Mouse (Mus musculus) stomach, embryonic 15.5 days (tissue): ENCODE data around the gene Ctdsp2. TPM values are rescaled to one million over a fixed set of nuclear protein-coding genes. Genes with fewer than 3 reads are reported as not detected.

Source experiments
- ATAC-seq: fragments of 200-750 bp; cut with Nextera tagmentation; 2 replicates; pipeline ENCODE4 v1.8.0; 2017; ENCODE audit warnings: low read depth, moderate number of reproducible peaks, moderate TSS enrichment; ENCODE audit not compliant: insufficient read depth, low FRiP score
- H3K27ac ChIP-seq: fragments of 300-500 bp; sonication (generic); 2 replicates; pipeline ENCODE4 v1.5.1; 2015; ENCODE audit warnings: mild to moderate bottlenecking, inconsistent platforms
- H3K27me3 ChIP-seq: fragments of 300-500 bp; sonication (generic); replicated peaks from 2 replicates; pipeline ENCODE4 v1.6.1; 2015; ENCODE audit warnings: inconsistent platforms
- H3K36me3 ChIP-seq: fragments of 300-500 bp; sonication (generic); 2 replicates; pipeline ENCODE4 v1.6.1; 2015; ENCODE audit warnings: inconsistent platforms
- H3K4me1 ChIP-seq: fragments of 300-500 bp; sonication (generic); 2 replicates; pipeline ENCODE4 v1.6.1; 2015; ENCODE audit warnings: inconsistent platforms
- H3K4me2 ChIP-seq: fragments of 300-500 bp; sonication (generic); 2 replicates; pipeline ENCODE4 v1.6.1; 2015; ENCODE audit warnings: mild to moderate bottlenecking, inconsistent platforms
- H3K4me3 ChIP-seq: fragments of 300-500 bp; sonication (generic); replicated peaks from 2 replicates; pipeline ENCODE4 v1.5.1; 2015; ENCODE audit warnings: inconsistent platforms
- H3K9ac ChIP-seq: fragments of 300-500 bp; sonication (generic); 2 replicates; pipeline ENCODE4 v1.6.1; 2015; ENCODE audit warnings: inconsistent platforms
- H3K9me3 ChIP-seq: fragments of 300-500 bp; sonication (generic); 2 replicates; pipeline ENCODE4 v1.6.1; 2016; ENCODE audit warnings: inconsistent platforms
- WGBS: fragments of 180-500 bp; shearing (Covaris S2); methylation state at CpG from one replicate; pipeline ENCODE4 v1.1.7; 2015; 5-methylcytosine and 5-hydroxymethylcytosine counted together
- polyA plus RNA-seq: library from polyadenylated mRNA; unstranded; fragments of >200 nt; fragmentation: Nextera tagmentation; extraction: Ambion mirVana; gene quantifications from 2 replicates; pipeline ENCODE4 v1.2.1, GENCODE M21; 2015

Gene Ctdsp2
- polyA plus RNA-seq, 1 experiment from 2014 or later: 57.0 TPM

- H3K4me2 ChIP-seq: no peak within 1 kb of the TSS
- 80% methylated on average over 5 of the region's 5 CpGs for WGBS
- H3K4me3 ChIP-seq: no peak within 1 kb of the TSS
- H3K27ac ChIP-seq: peak within 1 kb of the TSS; percentile 35; the same call in 1 of the 2 replicates
- no peaks in the 10 kb centered on the region for H3K27me3 ChIP-seq
- no peak for ATAC-seq
- H3K9me3 ChIP-seq: no peaks in the 10 kb centered on the region
- H3K4me1 ChIP-seq: 0 out of 2 replicates have a peak, but pooled peaks cover 2% of the 10 kb centered on the region
- peaks cover 25% of the 10 kb centered on the region for H3K36me3 ChIP-seq
- no peak within 1 kb of the TSS for H3K9ac ChIP-seq
Measured at GRCm38 (mm10) chr10:127000529-127000928, 22.0 kb downstream of the Ctdsp2 start, which contains the start of gene Avil. Gene Avil (plus strand): TSS chr10:127000709.

- ATAC-seq: peak; percentile 33; the same call in 1 of the 2 replicates
- no peak overlapping the region for H3K9ac ChIP-seq
- H3K27me3 ChIP-seq: no peaks in the 10 kb centered on the region
- no peaks in the 10 kb centered on the region for H3K9me3 ChIP-seq
- H3K4me2 ChIP-seq: no peak overlapping the region
- H3K36me3 ChIP-seq: peaks cover 21% of the 10 kb centered on the region
- peak overlapping the region; percentile 35; the same call in 1 of the 2 replicates for H3K27ac ChIP-seq
- 0 out of 2 replicates have a peak, but pooled peaks cover 2% of the 10 kb centered on the region for H3K4me1 ChIP-seq
- WGBS: 68% methylated on average over 9 of the region's 9 CpGs
- H3K4me3 ChIP-seq: no peak overlapping the region
Measured at GRCm38 (mm10) chr10:127001297-127001696, 22.8 kb downstream of the Ctdsp2 start.

- Histone ChIP-seq H3K4me3 (no peak overlapping the region), H3K36me3 (peaks cover 21% of the 10 kb centered on the region), H3K27me3 (no peaks in the 10 kb centered on the region), H3K9ac (no peak overlapping the region), H3K4me2 (no peak overlapping the region), H3K27ac (no peak overlapping the region), H3K4me1 (0 out of 2 replicates have a peak, but pooled peaks cover 2% of the 10 kb centered on the region), H3K9me3 (no peaks in the 10 kb centered on the region)
- ATAC-seq: no peak
- 52% methylated on average over 1 of the region's 1 CpGs for WGBS
Measured at GRCm38 (mm10) chr10:127002056-127002455, 23.5 kb downstream of the Ctdsp2 start.

- Histone ChIP-seq H3K9me3 (no peaks in the 10 kb centered on the region), H3K36me3 (peaks cover 14% of the 10 kb centered on the region), H3K4me2 (no peak overlapping the region), H3K27ac (no peak overlapping the region), H3K4me3 (no peak overlapping the region), H3K9ac (no peak overlapping the region), H3K27me3 (no peaks in the 10 kb centered on the region), H3K4me1 (0 out of 2 replicates have a peak, but pooled peaks cover 2% of the 10 kb centered on the region)
- whole genome bisulfite sequencing: 84% methylated on average over 5 of the region's 5 CpGs
- no peak for ATAC-seq
Measured at GRCm38 (mm10) chr10:127002765-127003164, 24.2 kb downstream of the Ctdsp2 start.

GRCm38 (mm10) chr10:127003334-127003733 is 24.8 kb downstream of the Ctdsp2 start:
- no peaks in the 10 kb centered on the region for H3K9me3 ChIP-seq
- H3K4me2 ChIP-seq: no peak overlapping the region
- H3K36me3 ChIP-seq: peaks cover 8% of the 10 kb centered on the region; the same call in 1 of the 2 replicates
- WGBS: 84% methylated on average over 8 of the region's 8 CpGs
- no peak overlapping the region for H3K9ac ChIP-seq
- no peak for ATAC-seq
- H3K4me1 ChIP-seq: 0 out of 2 replicates have a peak, but pooled peaks cover 2% of the 10 kb centered on the region
- H3K27ac ChIP-seq: no peak overlapping the region
- H3K27me3 ChIP-seq: no peaks in the 10 kb centered on the region
- no peak overlapping the region for H3K4me3 ChIP-seq

DNA sequence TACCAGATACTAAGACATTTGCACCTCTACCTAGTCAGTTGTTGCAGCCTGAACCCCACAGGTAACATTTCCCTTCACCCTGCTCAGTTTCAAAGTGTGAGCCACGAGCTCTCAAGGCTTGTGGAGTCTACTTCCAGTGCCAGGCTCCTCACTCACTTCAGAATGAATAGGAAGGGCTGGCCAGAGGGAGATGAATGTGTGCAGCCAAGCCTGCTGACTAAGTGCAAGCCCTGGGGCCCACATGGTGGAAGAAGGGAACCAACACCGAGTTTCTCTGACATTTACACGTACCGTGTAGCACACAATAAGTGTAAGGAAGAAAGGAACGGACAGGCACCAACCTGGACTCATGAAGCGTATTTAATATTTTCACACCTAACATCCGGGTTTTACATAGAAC is 25.3 kb downstream of the Ctdsp2 start:
- ATAC-seq: no peak
- H3K9me3 ChIP-seq: no peaks in the 10 kb centered on the region
- H3K4me1 ChIP-seq: 0 out of 2 replicates have a peak, but pooled peaks cover 2% of the 10 kb centered on the region
- H3K36me3 ChIP-seq: peaks cover 5% of the 10 kb centered on the region; the same call in 1 of the 2 replicates
- H3K27me3 ChIP-seq: no peaks in the 10 kb centered on the region
- H3K4me3 ChIP-seq: no peak overlapping the region
- no peak overlapping the region for H3K4me2 ChIP-seq
- 78% methylated on average over 7 of the region's 7 CpGs for WGBS
- H3K27ac ChIP-seq: no peak overlapping the region
- H3K9ac ChIP-seq: no peak overlapping the region

DNA sequence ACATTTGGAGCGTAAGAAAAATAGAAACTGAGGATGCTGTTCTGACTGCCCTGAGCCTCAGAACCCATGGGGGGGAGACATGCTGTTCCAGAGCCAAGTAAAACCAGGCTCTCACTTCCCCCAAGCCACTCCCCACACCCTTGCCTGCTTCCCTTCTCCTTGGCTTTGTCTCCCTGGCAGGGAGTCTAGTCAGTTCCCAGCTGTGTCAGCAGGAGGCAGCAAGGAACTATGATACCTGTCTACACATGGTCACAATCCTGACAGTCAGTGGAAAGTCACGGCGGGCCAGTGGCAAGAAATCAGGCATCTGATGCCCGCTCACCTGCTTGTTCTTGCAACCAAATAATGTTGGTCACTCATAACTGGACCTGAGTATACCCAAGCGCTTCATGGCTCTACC is 38.0 kb downstream of the Ctdsp2 start:
- Histone ChIP-seq H3K27me3 (no peaks in the 10 kb centered on the region), H3K9me3 (no peaks in the 10 kb centered on the region), H3K36me3 (no peaks in the 10 kb centered on the region), H3K4me3 (no peak overlapping the region), H3K4me1 (no peaks in the 10 kb centered on the region), H3K9ac (no peak overlapping the region), H3K4me2 (no peak overlapping the region), H3K27ac (no peak overlapping the region)
- ATAC-seq: peak; percentile 63; the same call in 1 of the 2 replicates
- 63% methylated on average over 5 of the region's 5 CpGs for WGBS

- H3K9me3 ChIP-seq: no peaks in the 10 kb centered on the region
- H3K9ac ChIP-seq: no peak overlapping the region
- H3K27me3 ChIP-seq: no peaks in the 10 kb centered on the region
- H3K4me3 ChIP-seq: no peak overlapping the region
- no peak overlapping the region for H3K27ac ChIP-seq
- 0 out of 2 replicates have a peak, but pooled peaks cover 4% of the 10 kb centered on the region for H3K36me3 ChIP-seq
- WGBS: 17% methylated on average over 1 of the region's 2 CpGs
- no peak overlapping the region for H3K4me2 ChIP-seq
- no peaks in the 10 kb centered on the region for H3K4me1 ChIP-seq
- ATAC-seq: no peak
Measured at GRCm38 (mm10) chr10:127017071-127017470, 38.6 kb downstream of the Ctdsp2 start.

DNA sequence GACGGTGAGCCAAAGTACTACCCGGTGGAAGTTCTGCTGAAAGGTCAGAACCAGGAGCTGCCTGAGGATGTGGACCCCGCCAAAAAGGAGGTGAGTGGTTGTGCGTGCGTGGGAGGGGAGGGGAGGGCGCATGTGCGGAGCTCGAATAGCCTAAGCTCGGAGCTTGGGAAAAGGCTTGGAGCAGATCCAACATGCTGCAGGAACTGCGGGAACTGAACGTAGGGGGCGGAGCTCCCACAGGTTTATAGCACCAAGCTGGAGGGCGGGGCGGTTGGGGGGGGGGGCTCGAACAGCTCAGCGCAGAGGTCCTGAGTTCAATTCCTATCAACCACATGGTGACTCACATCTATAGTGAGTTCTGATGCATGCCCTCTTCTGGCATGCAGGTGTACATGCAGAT is 39.9 kb downstream of the Ctdsp2 start:
- Histone ChIP-seq H3K36me3 (peaks cover 13% of the 10 kb centered on the region), H3K4me2 (no peak overlapping the region), H3K27me3 (no peaks in the 10 kb centered on the region), H3K9me3 (no peaks in the 10 kb centered on the region), H3K9ac (no peak overlapping the region), H3K4me3 (no peak overlapping the region), H3K27ac (no peak overlapping the region), H3K4me1 (no peaks in the 10 kb centered on the region)
- 73% methylated on average over 16 of the region's 16 CpGs for WGBS
- ATAC-seq: no peak

DNA sequence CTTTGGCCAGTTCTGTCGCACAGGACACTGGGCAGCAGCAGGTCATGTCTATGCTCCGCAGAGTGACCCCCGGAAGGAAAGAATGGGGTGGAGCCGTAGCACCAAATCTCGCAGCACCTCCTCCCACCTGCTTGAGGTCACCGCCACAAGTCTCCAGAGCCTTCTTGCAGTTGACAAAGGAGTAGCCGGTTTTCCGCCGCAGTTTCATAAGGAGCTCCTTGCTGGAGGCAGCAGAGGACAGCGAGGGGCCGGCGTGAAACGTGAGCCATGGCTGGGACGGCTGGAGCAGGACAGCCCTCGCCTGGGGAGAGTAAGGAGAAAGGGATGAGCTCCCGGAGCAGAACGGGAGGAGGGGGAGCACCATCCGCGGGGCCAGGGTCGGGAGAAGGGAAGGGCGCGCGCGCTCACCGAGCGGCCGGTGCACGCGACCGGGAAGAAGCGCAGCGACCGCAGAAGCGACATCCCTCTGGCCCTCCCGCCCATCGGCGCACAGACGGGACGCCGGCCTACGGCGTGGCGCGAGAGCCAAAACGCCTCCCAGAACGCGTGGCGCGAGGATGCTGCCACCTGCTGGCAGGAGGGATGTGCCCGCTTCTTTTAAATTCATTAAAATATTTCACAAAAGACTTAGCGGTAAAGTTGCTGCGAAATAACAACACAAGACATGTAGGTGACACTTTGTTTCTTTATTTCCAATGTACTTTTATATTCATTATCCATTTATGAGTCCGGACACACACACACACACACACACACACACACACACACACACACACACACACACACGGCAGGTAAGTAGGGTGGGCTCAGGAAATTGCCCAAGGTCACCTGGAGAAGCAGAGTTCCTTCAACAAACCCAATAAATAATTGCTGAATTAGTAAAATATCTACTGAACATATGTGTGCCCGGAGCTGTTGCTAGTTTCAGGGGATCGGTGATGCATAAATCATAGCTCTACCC is 52.1 kb downstream of the Ctdsp2 start, which contains the start of gene Tsfm:
Tsfm (minus strand) TSS at position 505 of the 961 bp plus-strand sequence.
- WGBS: 5% methylated on average over 55 of the region's 56 CpGs
- peak; percentile 84 for ATAC-seq
- peaks cover 23% of the 10 kb centered on the region for H3K36me3 ChIP-seq
- peaks cover 4% of the 10 kb centered on the region; the same call in 1 of the 2 replicates for H3K4me1 ChIP-seq
- no peaks in the 10 kb centered on the region for H3K9me3 ChIP-seq
- H3K27me3 ChIP-seq: no peaks in the 10 kb centered on the region
- peak within 1 kb of the TSS; percentile 67 for H3K4me2 ChIP-seq
- H3K27ac ChIP-seq: peak within 1 kb of the TSS; percentile 77; the same call in 1 of the 2 replicates
- H3K9ac ChIP-seq: peak within 1 kb of the TSS; percentile 76
- peak within 1 kb of the TSS; percentile 89 for H3K4me3 ChIP-seq

GRCm38 (mm10) chr10:127033301-127033741 is 54.8 kb downstream of the Ctdsp2 start:
- no peak overlapping the region for H3K27ac ChIP-seq

GRCm38 (mm10) chr10:127036273-127036672 is 57.8 kb downstream of the Ctdsp2 start:
- 77% methylated on average over 12 of the region's 12 CpGs for WGBS
- Histone ChIP-seq H3K9me3 (no peaks in the 10 kb centered on the region), H3K9ac (no peak overlapping the region), H3K27ac (no peak overlapping the region), H3K4me2 (no peak overlapping the region), H3K36me3 (no peaks in the 10 kb centered on the region), H3K4me3 (no peak overlapping the region), H3K4me1 (no peaks in the 10 kb centered on the region), H3K27me3 (no peaks in the 10 kb centered on the region)
- ATAC-seq: no peak

More at GRCm38 (mm10) chr10:127033301-127033741, 54.8 kb downstream of the Ctdsp2 start:
- 72% methylated on average over 8 of the region's 8 CpGs for WGBS
- no peak overlapping the region for H3K4me2 ChIP-seq
- H3K36me3 ChIP-seq: peaks cover 7% of the 10 kb centered on the region
- no peak overlapping the region for H3K9ac ChIP-seq
- no peak overlapping the region for H3K4me3 ChIP-seq
- peaks cover 4% of the 10 kb centered on the region; the same call in 1 of the 2 replicates for H3K4me1 ChIP-seq
- no peaks in the 10 kb centered on the region for H3K27me3 ChIP-seq
- ATAC-seq: no peak
- no peaks in the 10 kb centered on the region for H3K9me3 ChIP-seq
